Comparison of ENCODE assay signal across 8 mouse cellular contexts in genomic region chr7:16874756-16875309, GRCm38 (mm10). TPM values are rescaled to one million over a fixed set of nuclear protein-coding genes. Genes with fewer than 3 reads are reported as not detected.
DNase-seq lines count a peak whose midpoint lies in the region; ATAC-seq and TF ChIP-seq lines count a peak whose summit lies in the region.

No protein-coding gene starts in this region.

- peak; percentile 99 for DNase-seq in 3134 (ENCODE audit: extremely low read depth, insufficient read length, low spot score)
- DNase-seq in adrenal gland, postnatal 36 days, result peak; percentile 99
- DNase-seq in heart, adult 18-20 months, result peak; percentile 100
- DNase-seq in kidney, adult 2 months, result peak; percentile 100
- peak; percentile 96 to 97 for DNase-seq in spleen, adult 2 months (ENCODE audit: low read depth in 1 of 2, low spot score in 2 of 2)

- peak; percentile 17; the same call in 1 of the 2 replicates for TF ChIP-seq CTCF in kidney, adult 2 months (conservative IDR thresholded peaks at IDR 0.05; ENCODE audit: insufficient read depth, insufficient read length, low read depth, low read length)
- no peak for TF ChIP-seq CTCF in spleen, adult 2 months (IDR thresholded peaks at IDR 0.05; ENCODE audit: extremely low read depth, insufficient read depth, insufficient read length, insufficient replicate concordance)

- peaks cover 35% of the 10 kb centered on the region for H3K36me3 ChIP-seq in embryonic facial prominence, embryonic 13.5 days
- H3K36me3 ChIP-seq in kidney, adult 2 months (ENCODE audit: control insufficient read depth, insufficient read depth, low read length), result no peaks in the 10 kb centered on the region
- peaks cover 35% of the 10 kb centered on the region for H3K36me3 ChIP-seq in limb, embryonic 12.5 days
- H3K36me3 ChIP-seq in midbrain, embryonic 15.5 days (replicated peaks), result no peaks in the 10 kb centered on the region
- peaks cover 10% of the 10 kb centered on the region for H3K36me3 ChIP-seq in spleen, adult 2 months (ENCODE audit: control insufficient read depth, insufficient read depth, low read length)

- WGBS in embryonic facial prominence, embryonic 13.5 days, result under 1% methylated on average over 33 of the region's 33 CpGs
- under 1% methylated on average over 33 of the region's 33 CpGs for WGBS in kidney, adult 2 months
- under 1% methylated on average over 33 of the region's 33 CpGs for whole genome bisulfite sequencing in limb, embryonic 12.5 days
- under 1% methylated on average over 33 of the region's 33 CpGs for WGBS in midbrain, embryonic 15.5 days
- WGBS in spleen, adult 2 months, result under 1% methylated on average over 32 of the region's 33 CpGs

- TF ChIP-seq POLR2A in kidney, adult 2 months (IDR thresholded peaks at IDR 0.05; ENCODE audit: low read depth, low read length), result no peak
- TF ChIP-seq POLR2A in spleen, adult 2 months (IDR thresholded peaks at IDR 0.05; ENCODE audit: low read depth, low read length), result no peak

- no peaks in the 10 kb centered on the region for H3K27me3 ChIP-seq in embryonic facial prominence, embryonic 13.5 days
- no peaks in the 10 kb centered on the region for H3K27me3 ChIP-seq in kidney, adult 2 months (replicated peaks; ENCODE audit: control insufficient read depth, insufficient read depth, low read length)
- no peaks in the 10 kb centered on the region for H3K27me3 ChIP-seq in limb, embryonic 12.5 days
- no peaks in the 10 kb centered on the region for H3K27me3 ChIP-seq in midbrain, embryonic 15.5 days (replicated peaks)
- H3K27me3 ChIP-seq in spleen, adult 2 months (ENCODE audit: control insufficient read depth, insufficient read depth, low read length), result no peaks in the 10 kb centered on the region

- H3K4me3 ChIP-seq in embryonic facial prominence, embryonic 13.5 days, result peak overlapping the region; percentile 85
- peak overlapping the region; percentile 16; the same call in 1 of the 2 replicates for H3K4me3 ChIP-seq in kidney, adult 2 months (ENCODE audit: insufficient read depth, low read depth, low read length)
- H3K4me3 ChIP-seq in limb, embryonic 12.5 days (replicated peaks), result peak overlapping the region; percentile 88
- H3K4me3 ChIP-seq in midbrain, embryonic 15.5 days, result peak overlapping the region; percentile 68
- H3K4me3 ChIP-seq in spleen, adult 2 months (ENCODE audit: extremely low read depth, insufficient read depth, insufficient read length), result peak overlapping the region; percentile 31

- peak overlapping the region; percentile 94 for H3K27ac ChIP-seq in embryonic facial prominence, embryonic 13.5 days
- H3K27ac ChIP-seq in kidney, adult 2 months (ENCODE audit: insufficient read depth, low read depth, low read length), result peak overlapping the region; percentile 29
- H3K27ac ChIP-seq in limb, embryonic 12.5 days, result peak overlapping the region; percentile 96
- peak overlapping the region; percentile 83 for H3K27ac ChIP-seq in midbrain, embryonic 15.5 days
- no peak overlapping the region for H3K27ac ChIP-seq in spleen, adult 2 months (ENCODE audit: insufficient read depth, low read length)

- H3K4me2 ChIP-seq in embryonic facial prominence, embryonic 13.5 days, result peak overlapping the region; percentile 80
- H3K4me2 ChIP-seq in limb, embryonic 12.5 days, result peak overlapping the region; percentile 83
- H3K4me2 ChIP-seq in midbrain, embryonic 15.5 days, result peak overlapping the region; percentile 80

- peak overlapping the region; percentile 91 for H3K9ac ChIP-seq in embryonic facial prominence, embryonic 13.5 days
- peak overlapping the region; percentile 92 for H3K9ac ChIP-seq in limb, embryonic 12.5 days (replicated peaks)
- H3K9ac ChIP-seq in midbrain, embryonic 15.5 days, result no peak overlapping the region; the same call in 1 of the 2 replicates

- H3K4me1 ChIP-seq in embryonic facial prominence, embryonic 13.5 days, result peaks cover 17% of the 10 kb centered on the region
- H3K4me1 ChIP-seq in kidney, adult 2 months (ENCODE audit: control insufficient read depth, insufficient read depth, low read length), result no peaks in the 10 kb centered on the region
- peaks cover 26% of the 10 kb centered on the region for H3K4me1 ChIP-seq in limb, embryonic 12.5 days (replicated peaks)
- H3K4me1 ChIP-seq in midbrain, embryonic 15.5 days, result peaks cover 31% of the 10 kb centered on the region
- peaks cover 6% of the 10 kb centered on the region for H3K4me1 ChIP-seq in spleen, adult 2 months (ENCODE audit: control insufficient read depth, insufficient read depth, insufficient read length)

- no peaks in the 10 kb centered on the region for H3K9me3 ChIP-seq in embryonic facial prominence, embryonic 13.5 days
- no peaks in the 10 kb centered on the region for H3K9me3 ChIP-seq in limb, embryonic 12.5 days
- H3K9me3 ChIP-seq in midbrain, embryonic 15.5 days, result no peaks in the 10 kb centered on the region

- peak; percentile 94 for ATAC-seq in embryonic facial prominence, embryonic 13.5 days (ENCODE audit: insufficient number of reproducible peaks, insufficient read depth, low FRiP score, low TSS enrichment, low read depth)
- ATAC-seq in limb, embryonic 12.5 days (ENCODE audit: insufficient number of reproducible peaks, insufficient read depth, low FRiP score, low TSS enrichment, low read depth), result peak; percentile 92
- ATAC-seq in midbrain, embryonic 15.5 days (replicated peaks), result peak; percentile 96

RNA-seq across cellular contexts. Expression of gene Dact3, which starts 0.3 kb away (rescaled TPM):
- 1 to 10 TPM; 2.4 to 3.6 TPM for total RNA-seq in adrenal gland, postnatal 36 days (2021)
- polyA plus RNA-seq in embryonic facial prominence, embryonic 13.5 days (2015; fragmentation: Nextera tagmentation; extraction: Ambion mirVana), result 4.9 TPM in 2 replicates
- 1 to 10 TPM; 8.7 to 9.4 TPM for total RNA-seq in heart, adult 18-20 months (2021)
- polyA plus RNA-seq in kidney, adult 2 months (2012; rRNA removed), result 5.5 and 7.5 TPM in 2 replicates
- 9.8 and 12.5 TPM in 2 replicates for polyA plus RNA-seq in limb, embryonic 12.5 days (2016; fragmentation: Nextera tagmentation; extraction: Ambion mirVana)
- polyA plus RNA-seq in midbrain, embryonic 15.5 days (2015; fragmentation: Nextera tagmentation; extraction: Ambion mirVana), result 4.7 and 4.8 TPM in 2 replicates
- polyA plus RNA-seq in spleen, adult 2 months (2012; rRNA removed), result 9.2 and 18.1 TPM in 2 replicates

RNA-seq across cellular contexts. Expression of gene Gng8, which starts 16.8 kb away (rescaled TPM):
- total RNA-seq in adrenal gland, postnatal 36 days (2021), result under 1 TPM in 1 of 2 experiments, not detected in 1; 0.89 TPM
- 19.9 and 32.0 TPM in 2 replicates for polyA plus RNA-seq in embryonic facial prominence, embryonic 13.5 days (2015; fragmentation: Nextera tagmentation; extraction: Ambion mirVana)
- under 1 TPM in 1 of 2 experiments, not detected in 1; 0.47 TPM for total RNA-seq in heart, adult 18-20 months (2021)
- polyA plus RNA-seq in kidney, adult 2 months (2012; rRNA removed), result 3.6 and 3.7 TPM in 2 replicates
- 13.2 and 16.2 TPM in 2 replicates for polyA plus RNA-seq in limb, embryonic 12.5 days (2016; fragmentation: Nextera tagmentation; extraction: Ambion mirVana)
- 9.7 and 16.6 TPM in 2 replicates for polyA plus RNA-seq in midbrain, embryonic 15.5 days (2015; fragmentation: Nextera tagmentation; extraction: Ambion mirVana)
- polyA plus RNA-seq in spleen, adult 2 months (2012; rRNA removed), result 7.9 and 8.6 TPM in 2 replicates

RNA-seq across cellular contexts. Expression of gene Ptgir, which starts 31.5 kb away (rescaled TPM):
- 1 to 10 TPM; 1.2 to 2.0 TPM for total RNA-seq in adrenal gland, postnatal 36 days (2021)
- polyA plus RNA-seq in embryonic facial prominence, embryonic 13.5 days (2015; fragmentation: Nextera tagmentation; extraction: Ambion mirVana), result 1.2 TPM in 2 replicates
- 1 to 10 TPM; 1.5 TPM for total RNA-seq in heart, adult 18-20 months (2021)
- polyA plus RNA-seq in kidney, adult 2 months (2012; rRNA removed), result 4.0 and 5.0 TPM in 2 replicates
- polyA plus RNA-seq in limb, embryonic 12.5 days (2016; fragmentation: Nextera tagmentation; extraction: Ambion mirVana), result 0.96 and 1.1 TPM in 2 replicates
- 0.42 and 0.43 TPM in 2 replicates for polyA plus RNA-seq in midbrain, embryonic 15.5 days (2015; fragmentation: Nextera tagmentation; extraction: Ambion mirVana)
- polyA plus RNA-seq in spleen, adult 2 months (2012; rRNA removed), result 9.2 and 14.9 TPM in 2 replicates

RNA-seq across cellular contexts. Expression of gene Prkd2, which starts 32.1 kb away (rescaled TPM):
- total RNA-seq in adrenal gland, postnatal 36 days (2021), result 10 to 100 TPM; 16.9 to 17.2 TPM
- 20.5 and 20.8 TPM in 2 replicates for polyA plus RNA-seq in embryonic facial prominence, embryonic 13.5 days (2015; fragmentation: Nextera tagmentation; extraction: Ambion mirVana)
- total RNA-seq in heart, adult 18-20 months (2021), result 10 to 100 TPM; 19.7 to 22.2 TPM
- 18.3 and 23.3 TPM in 2 replicates for polyA plus RNA-seq in kidney, adult 2 months (2012; rRNA removed)
- polyA plus RNA-seq in limb, embryonic 12.5 days (2016; fragmentation: Nextera tagmentation; extraction: Ambion mirVana), result 16.0 and 16.2 TPM in 2 replicates
- 6.7 TPM in 2 replicates for polyA plus RNA-seq in midbrain, embryonic 15.5 days (2015; fragmentation: Nextera tagmentation; extraction: Ambion mirVana)
- polyA plus RNA-seq in spleen, adult 2 months (2012; rRNA removed), result 183 and 205 TPM in 2 replicates

RNA-seq across cellular contexts. Expression of gene Calm3, which starts 49.1 kb away (rescaled TPM):
- 100 to 1,000 TPM; 232 to 251 TPM for total RNA-seq in adrenal gland, postnatal 36 days (2021)
- 104 and 111 TPM in 2 replicates for polyA plus RNA-seq in embryonic facial prominence, embryonic 13.5 days (2015; fragmentation: Nextera tagmentation; extraction: Ambion mirVana)
- total RNA-seq in heart, adult 18-20 months (2021), result 100 to 1,000 TPM; 166 to 200 TPM
- 305 and 325 TPM in 2 replicates for polyA plus RNA-seq in kidney, adult 2 months (2012; rRNA removed)
- polyA plus RNA-seq in limb, embryonic 12.5 days (2016; fragmentation: Nextera tagmentation; extraction: Ambion mirVana), result 108 and 123 TPM in 2 replicates
- 351 and 370 TPM in 2 replicates for polyA plus RNA-seq in midbrain, embryonic 15.5 days (2015; fragmentation: Nextera tagmentation; extraction: Ambion mirVana)
- 166 and 198 TPM in 2 replicates for polyA plus RNA-seq in spleen, adult 2 months (2012; rRNA removed)

Comparison
In these comparisons a context has a peak if more than half of its experiments do, and no peak if none do; other contexts are left out.
1. H3K4me3 ChIP-seq: peak in every context shown above with its lines; median percentile 88 in limb, embryonic 12.5 days; 85 in embryonic facial prominence, embryonic 13.5 days; 68 in midbrain, embryonic 15.5 days; 31 in spleen, adult 2 months; 16 in kidney, adult 2 months.